Mouse (Mus musculus) embryonic facial prominence, embryonic 15.5 days (tissue): ENCODE measurements around the gene Gria1. TPM values are rescaled to one million over a fixed set of nuclear protein-coding genes. Genes with fewer than 3 reads are reported as not detected.

ENCODE experiments used
- ATAC-seq: fragments of 200-750 bp; cut with Nextera tagmentation; 2 replicates; pipeline ENCODE4 v1.8.0; 2017; ENCODE audit warnings: low read depth, moderate TSS enrichment; ENCODE audit not compliant: insufficient number of reproducible peaks, low FRiP score, low TSS enrichment
- H3K27ac ChIP-seq: fragments of 300-500 bp; sonication (generic); replicated peaks from 2 replicates; pipeline ENCODE4 v1.5.1; 2015; ENCODE audit warnings: mild to moderate bottlenecking, inconsistent platforms
- H3K27me3 ChIP-seq: fragments of 300-500 bp; sonication (generic); 2 replicates; pipeline ENCODE4 v1.6.1; 2015; ENCODE audit warnings: inconsistent platforms
- H3K36me3 ChIP-seq: fragments of 300-500 bp; sonication (generic); 2 replicates; pipeline ENCODE4 v1.6.1; 2015; ENCODE audit warnings: mild to moderate bottlenecking, inconsistent platforms
- H3K4me1 ChIP-seq: fragments of 300-500 bp; sonication (generic); 2 replicates; pipeline ENCODE4 v1.6.1; 2015; ENCODE audit warnings: inconsistent platforms
- H3K4me2 ChIP-seq: fragments of 300-500 bp; sonication (generic); replicated peaks from 2 replicates; pipeline ENCODE4 v1.6.1; 2015; ENCODE audit warnings: mild to moderate bottlenecking, inconsistent platforms
- H3K4me3 ChIP-seq: fragments of 300-500 bp; sonication (generic); replicated peaks from 2 replicates; pipeline ENCODE4 v1.5.1; 2015; ENCODE audit warnings: mild to moderate bottlenecking, inconsistent platforms
- H3K9ac ChIP-seq: fragments of 300-500 bp; sonication (generic); 2 replicates; pipeline ENCODE4 v1.6.1; 2015; ENCODE audit warnings: inconsistent platforms
- H3K9me3 ChIP-seq: fragments of 300-500 bp; sonication (generic); replicated peaks from 2 replicates; pipeline ENCODE4 v1.6.1; 2016; ENCODE audit warnings: inconsistent platforms
- WGBS: fragments of 180-500 bp; shearing (Covaris S2); methylation state at CpG from one replicate; pipeline ENCODE4 v1.1.7; 2015; 5-methylcytosine and 5-hydroxymethylcytosine counted together
- polyA plus RNA-seq: library from polyadenylated mRNA; unstranded; fragments of >200 nt; fragmentation: Nextera tagmentation; extraction: Ambion mirVana; gene quantifications from 2 replicates; pipeline ENCODE4 v1.2.1, GENCODE M21; 2015

Gene Gria1
- polyA plus RNA-seq, 1 experiment from 2014 or later, result 1.9 TPM

GRCm38 (mm10) chr11:57012287-57012921 lies 1.2 kb downstream of the Gria1 start:
- H3K4me1 ChIP-seq, result peaks cover 9% of the 10 kb centered on the region; the same call in 1 of the 2 replicates
- H3K9ac ChIP-seq, result no peak overlapping the region
- H3K9me3 ChIP-seq, result no peaks in the 10 kb centered on the region
- H3K36me3 ChIP-seq, result no peaks in the 10 kb centered on the region
- ATAC-seq, result no peak
- peaks cover 23% of the 10 kb centered on the region for H3K27me3 ChIP-seq
- WGBS, result 21% methylated on average over 13 of the region's 13 CpGs
- no peak overlapping the region for H3K27ac ChIP-seq
- peak overlapping the region; percentile 25 for H3K4me3 ChIP-seq
- no peak overlapping the region for H3K4me2 ChIP-seq

- Histone ChIP-seq H3K9ac (no peak overlapping the region), H3K4me1 (peaks cover 9% of the 10 kb centered on the region; the same call in 1 of the 2 replicates), H3K27me3 (peaks cover 23% of the 10 kb centered on the region), H3K9me3 (no peaks in the 10 kb centered on the region), H3K36me3 (no peaks in the 10 kb centered on the region), H3K4me2 (no peak overlapping the region), H3K27ac (no peak overlapping the region), H3K4me3 (no peak overlapping the region)
- 37% methylated on average over 9 of the region's 9 CpGs for WGBS
- ATAC-seq, result no peak
These were observed 2.4 kb downstream of the Gria1 start for GRCm38 (mm10) chr11:57013464-57014190.

GRCm38 (mm10) chr11:57014396-57014795 lies 3.2 kb downstream of the Gria1 start:
- no peaks in the 10 kb centered on the region for H3K9me3 ChIP-seq
- no peaks in the 10 kb centered on the region for H3K36me3 ChIP-seq
- H3K27ac ChIP-seq, result no peak overlapping the region
- ATAC-seq, result no peak
- WGBS, result 48% methylated on average over 6 of the region's 6 CpGs
- peaks cover 9% of the 10 kb centered on the region; the same call in 1 of the 2 replicates for H3K4me1 ChIP-seq
- no peak overlapping the region for H3K9ac ChIP-seq
- H3K4me2 ChIP-seq, result no peak overlapping the region
- H3K4me3 ChIP-seq, result no peak overlapping the region
- peaks cover 23% of the 10 kb centered on the region for H3K27me3 ChIP-seq

- H3K4me2 ChIP-seq, result no peak overlapping the region
- H3K27ac ChIP-seq, result no peak overlapping the region
- ATAC-seq, result no peak
- 0 out of 2 replicates have a peak, but pooled peaks cover 5% of the 10 kb centered on the region for H3K27me3 ChIP-seq
- H3K36me3 ChIP-seq, result no peaks in the 10 kb centered on the region
- WGBS, result 56% methylated on average over 4 of the region's 4 CpGs
- H3K4me1 ChIP-seq, result peaks cover 8% of the 10 kb centered on the region; the same call in 1 of the 2 replicates
- H3K9me3 ChIP-seq, result no peaks in the 10 kb centered on the region
- no peak overlapping the region for H3K4me3 ChIP-seq
- H3K9ac ChIP-seq, result no peak overlapping the region
These were observed 7.3 kb downstream of the Gria1 start for GRCm38 (mm10) chr11:57018536-57018935.

- no peaks in the 10 kb centered on the region for H3K9me3 ChIP-seq
- 0 out of 2 replicates have a peak, but pooled peaks cover 5% of the 10 kb centered on the region for H3K27me3 ChIP-seq
- H3K4me1 ChIP-seq, result no peaks in the 10 kb centered on the region
- H3K9ac ChIP-seq, result no peak overlapping the region
- ATAC-seq, result no peak
- WGBS, result 70% methylated on average over 4 of the region's 4 CpGs
- H3K4me3 ChIP-seq, result no peak overlapping the region
- no peak overlapping the region for H3K27ac ChIP-seq
- no peak overlapping the region for H3K4me2 ChIP-seq
- H3K36me3 ChIP-seq, result no peaks in the 10 kb centered on the region
These were observed 11.2 kb downstream of the Gria1 start for GRCm38 (mm10) chr11:57022400-57022799.

GRCm38 (mm10) chr11:57030448-57030847 lies 19.3 kb downstream of the Gria1 start:
- no peak overlapping the region for H3K9ac ChIP-seq
- H3K4me1 ChIP-seq, result no peaks in the 10 kb centered on the region
- H3K4me2 ChIP-seq, result no peak overlapping the region
- H3K9me3 ChIP-seq, result no peaks in the 10 kb centered on the region
- no peak overlapping the region for H3K27ac ChIP-seq
- 58% methylated on average over 5 of the region's 5 CpGs for WGBS
- no peak for ATAC-seq
- no peaks in the 10 kb centered on the region for H3K27me3 ChIP-seq
- no peak overlapping the region for H3K4me3 ChIP-seq
- H3K36me3 ChIP-seq, result no peaks in the 10 kb centered on the region

- H3K4me3 ChIP-seq, result no peak overlapping the region
- 26% methylated on average over 7 of the region's 7 CpGs for WGBS
- H3K4me1 ChIP-seq, result 0 out of 2 replicates have a peak, but pooled peaks cover 8% of the 10 kb centered on the region
- H3K9ac ChIP-seq, result no peak overlapping the region
- no peaks in the 10 kb centered on the region for H3K36me3 ChIP-seq
- H3K27ac ChIP-seq, result no peak overlapping the region
- H3K9me3 ChIP-seq, result no peaks in the 10 kb centered on the region
- no peak for ATAC-seq
- H3K27me3 ChIP-seq, result no peaks in the 10 kb centered on the region
- no peak overlapping the region for H3K4me2 ChIP-seq
These were observed 27.6 kb downstream of the Gria1 start for GRCm38 (mm10) chr11:57038807-57039206.

GRCm38 (mm10) chr11:57039306-57039705 lies 28.1 kb downstream of the Gria1 start:
- Histone ChIP-seq H3K4me1 (0 out of 2 replicates have a peak, but pooled peaks cover 8% of the 10 kb centered on the region), H3K9me3 (no peaks in the 10 kb centered on the region), H3K4me2 (no peak overlapping the region), H3K36me3 (no peaks in the 10 kb centered on the region), H3K4me3 (no peak overlapping the region), H3K27ac (no peak overlapping the region), H3K27me3 (no peaks in the 10 kb centered on the region), H3K9ac (no peak overlapping the region)
- 68% methylated on average over 8 of the region's 8 CpGs for WGBS
- no peak for ATAC-seq

GRCm38 (mm10) chr11:57042057-57042456 lies 30.9 kb downstream of the Gria1 start:
- 0 out of 2 replicates have a peak, but pooled peaks cover 8% of the 10 kb centered on the region for H3K4me1 ChIP-seq
- no peak overlapping the region for H3K4me2 ChIP-seq
- no peak overlapping the region for H3K9ac ChIP-seq
- H3K27ac ChIP-seq, result no peak overlapping the region
- no peak for ATAC-seq
- whole genome bisulfite sequencing, result 84% methylated on average over 3 of the region's 3 CpGs
- no peaks in the 10 kb centered on the region for H3K27me3 ChIP-seq
- H3K36me3 ChIP-seq, result no peaks in the 10 kb centered on the region
- no peak overlapping the region for H3K4me3 ChIP-seq
- H3K9me3 ChIP-seq, result no peaks in the 10 kb centered on the region

- WGBS, result 66% methylated on average over 5 of the region's 5 CpGs
- no peak overlapping the region for H3K27ac ChIP-seq
- no peak overlapping the region for H3K4me3 ChIP-seq
- H3K9ac ChIP-seq, result no peak overlapping the region
- no peaks in the 10 kb centered on the region for H3K36me3 ChIP-seq
- 0 out of 2 replicates have a peak, but pooled peaks cover 3% of the 10 kb centered on the region for H3K4me1 ChIP-seq
- no peak overlapping the region for H3K4me2 ChIP-seq
- ATAC-seq, result no peak
- no peaks in the 10 kb centered on the region for H3K27me3 ChIP-seq
- no peaks in the 10 kb centered on the region for H3K9me3 ChIP-seq
These were observed 33.0 kb downstream of the Gria1 start for GRCm38 (mm10) chr11:57044146-57044545.

GRCm38 (mm10) chr11:57051666-57052562 lies 40.7 kb downstream of the Gria1 start:
- Histone ChIP-seq H3K4me2 (no peak overlapping the region), H3K27me3 (no peaks in the 10 kb centered on the region), H3K4me1 (no peaks in the 10 kb centered on the region), H3K27ac (no peak overlapping the region), H3K9me3 (no peaks in the 10 kb centered on the region), H3K9ac (no peak overlapping the region), H3K4me3 (no peak overlapping the region), H3K36me3 (no peaks in the 10 kb centered on the region)
- ATAC-seq, result no peak
- WGBS, result 81% methylated on average over 6 of the region's 6 CpGs
